Mouse (Mus musculus): ENCODE results near the gene Glrb.

DNA sequence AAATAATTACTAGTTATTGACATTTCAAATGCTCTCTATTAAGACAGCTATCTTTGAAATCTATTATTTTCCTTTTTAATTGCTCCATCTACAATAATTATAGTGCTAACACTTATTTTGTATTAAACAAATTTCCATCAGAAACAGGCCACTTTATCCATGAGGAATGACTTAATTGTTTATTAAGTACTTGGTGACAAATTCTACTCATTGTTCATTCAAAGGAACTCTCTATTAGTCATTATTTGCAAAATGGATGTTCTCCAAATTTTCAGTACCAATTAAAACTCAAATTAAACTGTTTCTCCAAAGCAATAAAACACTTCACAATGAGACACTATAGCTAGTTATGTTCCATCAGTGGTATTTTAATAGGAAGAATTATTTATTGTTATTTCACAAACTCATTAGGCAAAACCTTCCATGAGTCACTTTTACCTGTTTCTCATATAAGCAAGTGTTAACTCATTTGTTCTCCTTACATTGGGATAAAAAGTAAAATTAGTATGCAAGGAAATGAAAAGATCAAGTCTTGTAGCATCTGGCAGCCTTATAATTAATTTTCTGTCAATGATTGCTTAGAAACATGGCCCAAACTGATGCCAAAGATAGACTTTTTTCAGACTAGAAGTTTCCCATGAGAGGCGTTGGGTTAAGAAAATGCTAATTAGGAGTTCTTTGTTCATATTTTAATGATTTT, 41.8 kb downstream of the Glrb start:
- TF ChIP-seq CTCF (IDR thresholded peaks at IDR 0.05; ENCODE audit: low read depth, low read length) (no peak), POLR2A (IDR thresholded peaks at IDR 0.05; ENCODE audit: extremely low read depth, insufficient read depth, low read length) (no peak)

Measured in liver, adult 2 months (tissue).